Mouse (Mus musculus) telencephalon, adult 2 months (tissue): ENCODE data around the gene Rgp1.

ENCODE experiments used
- DNase-seq: peaks from one replicate; pipeline ENCODE4 v3.0.0-alpha.2; 2011; ENCODE audit warnings: low read depth, low spot score

Rgp1 gene

DNA sequence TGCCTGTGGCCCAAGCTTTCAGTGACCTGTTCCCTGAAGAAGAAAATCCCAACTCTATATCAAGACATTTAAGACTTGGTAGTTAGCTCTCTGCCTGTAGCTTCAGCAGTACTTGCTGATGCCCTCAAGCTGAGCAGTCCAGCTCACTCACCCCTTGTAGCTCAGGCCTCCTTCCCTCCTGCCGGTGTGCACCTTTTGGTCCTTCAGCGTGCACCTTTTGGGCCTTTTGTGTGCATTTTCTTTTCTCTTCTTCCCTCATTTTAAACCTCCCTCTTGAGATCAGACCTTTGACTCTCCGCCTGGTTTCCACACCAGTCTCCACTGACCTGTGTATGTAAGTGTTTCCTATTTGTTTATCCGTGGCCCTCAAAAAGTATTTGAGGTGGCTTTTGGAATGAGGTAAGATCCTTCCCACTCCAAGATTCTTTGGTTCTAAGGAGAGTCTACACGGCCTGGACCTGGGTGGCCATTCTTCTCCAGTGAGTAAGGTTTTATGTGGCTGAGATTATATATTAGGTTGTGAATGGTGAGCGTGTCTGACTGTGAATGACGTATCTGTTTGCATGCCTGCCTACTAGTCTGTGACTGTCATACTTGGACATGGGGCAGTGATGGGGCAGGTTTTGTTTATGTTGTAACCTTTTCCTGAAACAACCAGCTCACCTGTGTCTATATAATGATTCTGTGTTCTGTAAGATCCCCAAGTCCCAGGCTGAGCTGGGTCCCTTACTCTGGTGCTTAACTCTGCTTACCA, 56.3 kb downstream of the Rgp1 start:
- no peak for DNase-seq

DNA sequence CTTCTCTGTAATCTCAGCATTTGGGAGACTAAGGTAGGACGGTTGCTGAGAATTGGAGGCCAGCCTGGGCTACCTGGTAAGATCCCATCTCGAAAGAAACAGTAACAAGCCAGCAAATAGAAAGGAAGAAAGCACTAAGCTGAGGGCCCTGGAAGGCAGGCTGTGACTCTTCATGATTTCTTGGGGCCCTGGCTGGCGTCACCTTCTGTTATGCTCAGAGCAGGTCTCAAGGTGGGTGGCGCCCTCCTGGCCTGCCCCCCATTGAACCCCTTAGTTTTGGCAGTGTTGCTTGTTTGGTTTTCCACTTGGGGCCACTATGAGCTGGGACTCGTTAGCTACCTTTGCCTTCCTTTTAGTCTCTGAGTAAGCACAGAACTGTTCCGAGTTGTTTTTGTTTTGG, 58.2 kb downstream of the Rgp1 start:
- no peak for DNase-seq
